Mouse (Mus musculus) kidney, adult 2 months (tissue): Measurements from ENCODE around the gene Ggt1.

ENCODE experiments used
- CTCF ChIP-seq: fragments of 200-500 bp; conservative IDR thresholded peaks from 2 replicates; pipeline ENCODE4 v1.5.1; 2011; ENCODE audit warnings: low read depth, mild to moderate bottlenecking, control low read depth, low read length, moderate library complexity, mixed read lengths; ENCODE audit not compliant: insufficient read depth, insufficient read length
- POLR2A ChIP-seq: fragments of 200-500 bp; IDR thresholded peaks from one replicate; pipeline ENCODE4 v1.6.1; 2011; ENCODE audit warnings: low read depth, low read length, control low read depth

- no peak for TF ChIP-seq POLR2A
- no peak for TF ChIP-seq CTCF
These were observed 59.4 kb downstream of the Ggt1 start for GRCm38 (mm10) chr10:75620818-75621217.
